Mouse (Mus musculus) lung, adult 2 months (tissue): ENCODE measurements around the gene Tlx1. TPM values are rescaled to one million over a fixed set of nuclear protein-coding genes. Genes with fewer than 3 reads are reported as not detected.

Experiments
- DNase-seq: peaks from one replicate; pipeline ENCODE4 v3.0.0; 2022
- H3K4me1 ChIP-seq: fragments of 200-500 bp; 2 replicates; pipeline ENCODE4 v1.6.1; 2011; ENCODE audit warnings: low read length; ENCODE audit not compliant: control insufficient read depth, insufficient read depth
- H3K4me3 ChIP-seq: fragments of 200-500 bp; replicated peaks from 2 replicates; pipeline ENCODE3; 2011; ENCODE audit warnings: low read depth, mild to moderate bottlenecking, control low read depth, low read length; ENCODE audit errors: extremely low read depth
- CTCF ChIP-seq: fragments of 200-500 bp; IDR thresholded peaks from 2 replicates; pipeline ENCODE4 v1.5.1; 2011; ENCODE audit warnings: mild to moderate bottlenecking, low read length, control low read depth; ENCODE audit not compliant: insufficient read depth
- POLR2A ChIP-seq: fragments of 200-500 bp; IDR thresholded peaks from 2 replicates; pipeline ENCODE4 v1.6.1; 2011; ENCODE audit warnings: low read depth, mild to moderate bottlenecking, control low read depth, low read length, borderline replicate concordance; ENCODE audit errors: extremely low read depth
- WGBS: fragments of 180-500 bp; shearing (Covaris S2); methylation state at CpG from one replicate; pipeline ENCODE4 v1.1.7; 2018; 5-methylcytosine and 5-hydroxymethylcytosine counted together
- polyA plus RNA-seq: library from polyadenylated mRNA; depleted of rRNA; stranded (reverse); fragments of >200 nt; gene quantifications from 2 replicates; pipeline ENCODE4 v1.2.3, GENCODE M21; 2012; rRNA removed

Gene Tlx1
- polyA plus RNA-seq, 1 experiment: not detected

- WGBS: 61% methylated on average over 7 of the region's 7 CpGs
- Histone ChIP-seq H3K4me1 (no peaks in the 10 kb centered on the region), H3K4me3 (no peak overlapping the region)
- no peak for TF ChIP-seq POLR2A
- TF ChIP-seq CTCF: peak; percentile 88
- DNase-seq: no peak
Measured at GRCm38 (mm10) chr19:45174803-45175202, 24.3 kb downstream of the Tlx1 start.

DNA sequence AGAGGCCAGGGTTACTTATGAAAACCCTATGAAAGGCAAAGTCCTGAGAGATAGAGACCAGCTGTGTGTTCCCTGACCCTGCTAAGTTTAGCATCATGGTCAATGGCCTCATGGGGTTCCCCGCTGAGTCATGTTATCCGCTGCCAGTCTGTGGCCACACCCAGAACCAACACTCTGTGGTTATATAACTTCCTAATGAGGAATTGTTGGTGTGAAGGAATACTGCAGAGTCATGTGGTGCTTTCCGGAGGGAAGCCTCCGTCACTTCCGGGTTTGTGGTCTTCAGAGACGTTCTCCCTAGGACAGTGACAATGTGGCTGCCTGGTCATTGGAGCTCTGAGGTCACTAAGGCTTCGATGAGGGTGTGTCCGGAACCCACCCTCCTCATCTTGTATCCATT is 25.8 kb downstream of the Tlx1 start:
- 39% methylated on average over 8 of the region's 8 CpGs for WGBS
- DNase-seq: no peak

GRCm38 (mm10) chr19:45177004-45177737 is 26.7 kb downstream of the Tlx1 start:
- 18% methylated on average over 26 of the region's 26 CpGs for WGBS
- no peak for TF ChIP-seq POLR2A
- peak; percentile 82 for TF ChIP-seq CTCF
- DNase-seq: peak; percentile 28

More for the DNA sequence above, 25.8 kb downstream of the Tlx1 start:
- Histone ChIP-seq H3K4me3 (no peak overlapping the region), H3K4me1 (no peaks in the 10 kb centered on the region)
- TF ChIP-seq POLR2A (no peak), CTCF (no peak)

GRCm38 (mm10) chr19:45179451-45179850 is 29.0 kb downstream of the Tlx1 start:
- no peak for DNase-seq
- H3K4me1 ChIP-seq: no peaks in the 10 kb centered on the region
- no peak overlapping the region for H3K4me3 ChIP-seq
- 83% methylated on average over 4 of the region's 4 CpGs for WGBS
- TF ChIP-seq CTCF (no peak), POLR2A (no peak)

More at GRCm38 (mm10) chr19:45177004-45177737, 26.7 kb downstream of the Tlx1 start:
- Histone ChIP-seq H3K4me1 (no peaks in the 10 kb centered on the region), H3K4me3 (no peak overlapping the region)

DNA sequence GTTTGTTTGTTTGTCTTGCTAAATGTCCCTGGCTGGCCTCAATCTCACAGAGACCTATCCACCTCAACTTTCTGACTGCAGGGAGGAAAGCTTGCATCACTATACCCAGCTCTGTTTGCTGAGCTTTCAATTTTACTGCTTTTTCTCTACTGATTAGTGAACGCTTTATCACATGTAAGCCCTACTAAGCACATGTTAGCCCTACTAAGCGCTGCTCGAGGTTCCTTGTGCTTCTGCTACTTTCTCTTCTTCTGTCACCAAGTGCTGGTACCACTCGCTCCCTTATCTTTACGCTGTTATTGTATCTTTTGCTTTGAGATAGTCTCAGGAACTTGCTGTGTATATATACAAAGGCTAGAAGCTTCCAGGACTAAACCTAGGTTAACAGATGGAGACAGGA is 30.0 kb downstream of the Tlx1 start:
- Histone ChIP-seq H3K4me3 (no peak overlapping the region), H3K4me1 (no peaks in the 10 kb centered on the region)
- 74% methylated on average over 5 of the region's 5 CpGs for WGBS
- DNase-seq: no peak
- TF ChIP-seq POLR2A (no peak), CTCF (no peak)

GRCm38 (mm10) chr19:45194651-45195050 is 44.2 kb downstream of the Tlx1 start:
- TF ChIP-seq CTCF: no peak
- TF ChIP-seq POLR2A: no peak
- no peak overlapping the region for H3K4me3 ChIP-seq
- DNase-seq: no peak
- 26% methylated on average over 4 of the region's 4 CpGs for WGBS
- no peaks in the 10 kb centered on the region for H3K4me1 ChIP-seq

DNA sequence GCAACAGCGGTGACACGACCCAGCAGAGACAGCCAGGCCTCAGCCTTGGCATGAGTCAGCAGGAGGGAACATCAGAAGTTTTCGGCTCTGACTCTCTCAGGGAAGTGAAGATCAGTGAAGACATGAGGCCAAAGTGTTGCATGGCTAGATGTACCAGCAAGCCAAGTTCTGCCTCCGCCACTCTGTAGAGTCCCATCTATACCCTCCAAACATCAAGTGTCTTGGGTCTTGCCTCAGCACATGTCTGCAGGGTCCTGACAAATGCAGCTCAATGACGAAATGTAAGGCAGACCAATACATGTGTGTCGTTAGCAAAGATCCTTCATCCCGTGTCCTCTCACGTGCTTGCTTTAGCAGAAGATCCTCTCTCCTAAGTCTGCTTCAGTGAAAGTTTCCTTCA is 46.5 kb downstream of the Tlx1 start:
- Histone ChIP-seq H3K4me1 (no peaks in the 10 kb centered on the region), H3K4me3 (no peak overlapping the region)
- WGBS: 84% methylated on average over 8 of the region's 8 CpGs
- no peak for DNase-seq
- TF ChIP-seq CTCF: no peak
- no peak for TF ChIP-seq POLR2A

- Histone ChIP-seq H3K4me1 (peaks cover 5% of the 10 kb centered on the region; the same call in 1 of the 2 replicates), H3K4me3 (no peak overlapping the region)
- DNase-seq: no peak
- TF ChIP-seq CTCF (no peak), POLR2A (no peak)
- 69% methylated on average over 3 of the region's 3 CpGs for WGBS
Measured at GRCm38 (mm10) chr19:45205311-45206105, 55.0 kb downstream of the Tlx1 start.

Other genes with a start within 250 kb of the Tlx1 start
- gene Slf2, start 219.5 kb upstream of the Tlx1 start, polyA plus RNA-seq: 24.3 and 61.4 TPM in 2 replicates
- 9.1 and 10.6 TPM in 2 replicates for gene Sema4g, start 161.6 kb upstream of the Tlx1 start, polyA plus RNA-seq
- gene Twnk, start 145.0 kb upstream of the Tlx1 start, polyA plus RNA-seq: 4.2 and 7.2 TPM in 2 replicates
- gene Mrpl43, start 144.2 kb upstream of the Tlx1 start, polyA plus RNA-seq: 50.1 and 78.0 TPM in 2 replicates
- 143 TPM in 2 replicates for gene Lzts2, start 136.3 kb upstream of the Tlx1 start, polyA plus RNA-seq
- 0.64 and 1.2 TPM in 2 replicates for gene Pdzd7, start 105.0 kb upstream of the Tlx1 start, polyA plus RNA-seq
- 61.8 and 84.2 TPM in 2 replicates for gene Sfxn3, start 103.2 kb upstream of the Tlx1 start, polyA plus RNA-seq
- 10.4 and 11.0 TPM in 2 replicates for gene Kazald1, start 75.4 kb upstream of the Tlx1 start, polyA plus RNA-seq
- 0.05 and 0.09 TPM in 2 replicates for gene Lbx1, start 85.1 kb downstream of the Tlx1 start, polyA plus RNA-seq
- 11.7 and 16.9 TPM in 2 replicates for gene Btrc, start 213.1 kb downstream of the Tlx1 start, polyA plus RNA-seq